Comparison of ENCODE assay signal across 8 mouse cellular contexts in the genomic region with DNA sequence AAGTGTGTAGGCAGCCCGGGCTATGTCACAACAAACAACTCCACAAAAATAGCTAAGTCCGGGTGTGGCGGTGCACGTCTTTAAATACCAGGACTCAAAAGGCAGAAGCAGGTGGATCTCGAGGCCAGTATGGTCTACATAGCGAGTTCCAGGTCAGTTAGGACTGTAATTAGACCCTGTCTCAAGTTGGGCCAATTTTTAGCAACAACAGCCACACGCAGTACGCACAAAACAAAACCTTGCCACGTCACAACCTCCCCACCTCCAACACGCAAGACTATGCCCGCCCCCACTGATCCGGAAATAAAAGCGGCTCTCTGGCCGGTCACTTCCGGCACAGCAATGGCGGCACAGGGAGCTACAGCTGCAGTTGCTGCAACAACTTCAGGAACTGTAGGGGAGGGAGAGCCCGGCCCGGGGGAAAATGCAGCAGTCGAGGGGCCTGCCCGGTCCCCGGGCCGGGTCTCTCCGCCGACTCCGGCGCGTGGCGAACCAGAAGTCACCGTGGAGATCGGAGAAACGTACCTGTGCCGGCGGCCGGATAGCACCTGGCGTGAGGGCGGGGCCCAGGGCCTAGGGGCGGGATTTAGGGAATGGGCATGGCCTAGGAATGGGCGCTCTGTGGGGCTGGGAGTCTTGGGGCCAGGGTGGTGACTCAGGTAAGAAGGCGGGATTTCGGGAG. TPM values are rescaled to one million over a fixed set of nuclear protein-coding genes. Genes with fewer than 3 reads are reported as not detected.
A peak's percentile ranks its signal among the peaks of the same experiment; 100 is the strongest.
DNase-seq lines count a peak whose midpoint lies in the region; ATAC-seq lines count a peak whose summit lies in the region.

Kat8 (plus strand) TSS at position 327 of the 682 bp plus-strand sequence.

- peak within 1 kb of the TSS; percentile 66 for H3K4me2 ChIP-seq in intestine, embryonic 15.5 days (replicated peaks)

- peak; percentile 79 for DNase-seq in adrenal gland, adult 8-10 months
- DNase-seq in embryo, embryonic 11.5 days (ENCODE audit: low read depth, low spot score): peak; percentile 84
- DNase-seq in gastrocnemius, postnatal 36 days: peak; percentile 76 to 83
- DNase-seq in left cerebral cortex, postnatal 14 days (ENCODE audit: low spot score in 2 of 2): peak; percentile 87
- DNase-seq in right cerebral cortex, postnatal 25 days: peak; percentile 89
- DNase-seq in urinary bladder, postnatal 36 days (ENCODE audit: low spot score in 2 of 2): peak; percentile 85 to 88

- H3K27me3 ChIP-seq in intestine, embryonic 15.5 days (replicated peaks): no peaks in the 10 kb centered on the region

- peak within 1 kb of the TSS; percentile 75 for H3K4me3 ChIP-seq in intestine, embryonic 15.5 days (replicated peaks)

- peaks cover 26% of the 10 kb centered on the region for H3K36me3 ChIP-seq in intestine, embryonic 15.5 days

- H3K27ac ChIP-seq in intestine, embryonic 15.5 days: peak within 1 kb of the TSS; percentile 80

- intact Hi-C loops in gastrocnemius, postnatal 36 days (cut with DNase I): no loop called here
- intact Hi-C loops in left cerebral cortex, postnatal 14 days (cut with DNase I): no loop called here

- ATAC-seq in intestine, embryonic 15.5 days: peak; percentile 98
- peak; percentile 98 for ATAC-seq in megakaryocyte-erythroid progenitor cell, adult 5-6 weeks (replicated peaks; ENCODE audit: low FRiP score, low TSS enrichment, poor library complexity, severe bottlenecking)

- H3K9me3 ChIP-seq in intestine, embryonic 15.5 days: no peaks in the 10 kb centered on the region

- 1% methylated on average over 40 of the region's 40 CpGs for WGBS in intestine, embryonic 15.5 days

- 0 out of 2 replicates have a peak, but pooled peaks cover 6% of the 10 kb centered on the region for H3K4me1 ChIP-seq in intestine, embryonic 15.5 days (replicated peaks)

- H3K9ac ChIP-seq in intestine, embryonic 15.5 days: peak within 1 kb of the TSS; percentile 80

RNA-seq across cellular contexts. Expression of gene Kat8, which starts in this region (rescaled TPM):
- total RNA-seq in adrenal gland, adult 8-10 months (2022): 10 to 100 TPM; 29.0 to 33.4 (median 31.1) TPM
- 10 to 100 TPM; 20.7 to 20.9 TPM for total RNA-seq in gastrocnemius, postnatal 36 days (2021)
- polyA plus RNA-seq in intestine, embryonic 15.5 days (2015; fragmentation: Nextera tagmentation; extraction: Ambion mirVana): 31.7 and 32.3 TPM in 2 replicates
- total RNA-seq in left cerebral cortex, postnatal 14 days (2021): 10 to 100 TPM; 26.0 to 30.0 TPM
- total RNA-seq in megakaryocyte-erythroid progenitor cell, adult 5-6 weeks (2014; fragmentation: Nextera tagmentation): 32.7 and 37.9 TPM in 2 replicates
- total RNA-seq in megakaryocyte-erythroid progenitor cell, adult 5-6 weeks (2017): 27.0 and 35.8 TPM in 2 replicates

Comparison
In these comparisons a context has a peak if more than half of its experiments do, and no peak if none do; other contexts are left out.
1. Peak in every context shown above with its lines: DNase-seq, ATAC-seq, H3K4me3 ChIP-seq and H3K27ac ChIP-seq.